Mouse (Mus musculus) MEL (cell line): ENCODE measurements around the gene Adam11. TPM values are rescaled to one million over a fixed set of nuclear protein-coding genes. Genes with fewer than 3 reads are reported as not detected.

Source experiments
- DNase-seq: peaks from one replicate; pipeline ENCODE4 v3.0.0; 2011; ENCODE audit warnings: low read depth, low spot score
- H3K27ac ChIP-seq: 2 replicates; pipeline ENCODE4 v1.5.1; 2012; ENCODE audit warnings: low read depth, mild to moderate bottlenecking, control low read depth, low read length, moderate library complexity; ENCODE audit not compliant: control insufficient read depth
- H3K27me3 ChIP-seq, 2 experiments: fragments of 150-350 bp in 1 of 2; sonication (generic) in 1 of 2; 2 replicates each; pipeline ENCODE4 v1.6.1; 2012; ENCODE audit warnings: low read length in 2 of 2, mild to moderate bottlenecking in 2 of 2, improper control_type of control experiment in 1 of 2, moderate library complexity in 1 of 2; ENCODE audit not compliant: insufficient read depth in 2 of 2, control insufficient read depth in 1 of 2
- H3K36me3 ChIP-seq, 2 experiments: 2 replicates each; pipeline ENCODE4 v1.6.1; 2012 to 2014; ENCODE audit warnings: low read length in 2 of 2, improper control_type of control experiment in 1 of 2, inconsistent platforms in 1 of 2, mild to moderate bottlenecking in 1 of 2; ENCODE audit not compliant: insufficient read depth in 2 of 2, control insufficient read depth in 1 of 2
- H3K4me1 ChIP-seq, 2 experiments: fragments of 150-350 bp in 1 of 2; sonication (generic) in 1 of 2; 2 replicates each; pipeline ENCODE4 v1.6.1; 2012; ENCODE audit warnings: low read length in 2 of 2, improper control_type of control experiment in 1 of 2, mild to moderate bottlenecking in 1 of 2; ENCODE audit not compliant: insufficient read depth in 2 of 2, control insufficient read depth in 1 of 2
- H3K4me3 ChIP-seq, 2 experiments: fragments of 150-350 bp in 1 of 2; sonication (generic) in 1 of 2; 2 replicates each; pipeline ENCODE4 v1.5.1; 2012; ENCODE audit warnings: low read depth in 2 of 2, low read length in 2 of 2, mild to moderate bottlenecking in 2 of 2, moderate library complexity in 2 of 2, control low read depth in 1 of 2, improper control_type of control experiment in 1 of 2; ENCODE audit not compliant: control insufficient read depth in 1 of 2, insufficient read depth in 1 of 2
- H3K79me2 ChIP-seq: 2 replicates; pipeline ENCODE4 v1.6.1; 2012; ENCODE audit warnings: mild to moderate bottlenecking, low read length, moderate library complexity; ENCODE audit not compliant: control insufficient read depth, poor library complexity, insufficient read depth
- H3K9ac ChIP-seq: 2 replicates; pipeline ENCODE4 v1.6.1; 2012; ENCODE audit warnings: low read depth, mild to moderate bottlenecking, control low read depth, low read length, moderate library complexity; ENCODE audit not compliant: control insufficient read depth, poor library complexity, severe bottlenecking
- H3K9me3 ChIP-seq: fragments of 150-350 bp; sonication (generic); replicated peaks from 2 replicates; pipeline ENCODE4 v1.6.1; 2012; ENCODE audit warnings: mild to moderate bottlenecking, low read length, improper control_type of control experiment, moderate library complexity; ENCODE audit not compliant: insufficient read depth
- CTCF ChIP-seq, 3 experiments: IDR thresholded peaks in 2 of 3; conservative IDR thresholded peaks in 1 of 3; 2 replicates each; pipeline ENCODE4 v1.5.1; 2011 to 2012; ENCODE audit warnings: low read length in 3 of 3, low read depth in 2 of 3, mild to moderate bottlenecking in 2 of 3, improper control_type of control experiment in 1 of 3, inconsistent platforms in 1 of 3, mixed read lengths in 1 of 3, moderate library complexity in 1 of 3; ENCODE audit not compliant: control insufficient read depth in 1 of 3, insufficient read depth in 1 of 3, poor library complexity in 1 of 3, severe bottlenecking in 1 of 3
- ELF1 ChIP-seq: IDR thresholded peaks from 2 replicates; pipeline ENCODE4 v1.6.1; 2014; ENCODE audit warnings: low read depth, mild to moderate bottlenecking, inconsistent platforms, low read length, improper control_type of control experiment, moderate library complexity
- EP300 ChIP-seq, 2 experiments: IDR thresholded peaks; 2 replicates each; pipeline ENCODE4 v1.6.1; 2011; ENCODE audit warnings: improper control_type of control experiment in 2 of 2, low read length in 2 of 2, low read depth in 1 of 2, mild to moderate bottlenecking in 1 of 2
- GABPA ChIP-seq: IDR thresholded peaks from 2 replicates; pipeline ENCODE4 v1.6.1; 2012; ENCODE audit warnings: low read depth, mild to moderate bottlenecking, inconsistent platforms, low read length, improper control_type of control experiment, moderate library complexity
- GATA1 ChIP-seq: IDR thresholded peaks from 2 replicates; pipeline ENCODE4 v1.6.1; 2011; ENCODE audit warnings: low read depth, low read length, improper control_type of control experiment
- HCFC1 ChIP-seq: IDR thresholded peaks from 2 replicates; pipeline ENCODE4 v1.6.1; 2012; ENCODE audit warnings: low read depth, mild to moderate bottlenecking, inconsistent platforms, low read length, improper control_type of control experiment, moderate library complexity
- JUND ChIP-seq: IDR thresholded peaks from 2 replicates; pipeline ENCODE4 v1.6.1; 2011; ENCODE audit warnings: low read depth, mild to moderate bottlenecking, improper control_type of control experiment, low read length
- MAZ ChIP-seq: IDR thresholded peaks from 2 replicates; pipeline ENCODE4 v1.6.1; 2012; ENCODE audit warnings: low read depth, mild to moderate bottlenecking, inconsistent platforms, low read length, improper control_type of control experiment
- MEF2A ChIP-seq: IDR thresholded peaks from 2 replicates; pipeline ENCODE4 v1.6.1; 2014; ENCODE audit warnings: low read depth, mild to moderate bottlenecking, inconsistent platforms, low read length, improper control_type of control experiment; ENCODE audit not compliant: poor library complexity, insufficient replicate concordance, severe bottlenecking; ENCODE audit errors: extremely low read depth
- MYC ChIP-seq: IDR thresholded peaks from 2 replicates; pipeline ENCODE4 v1.6.1; 2011; ENCODE audit warnings: low read depth, mild to moderate bottlenecking, low read length, improper control_type of control experiment, moderate library complexity
- NRF1 ChIP-seq: IDR thresholded peaks from 2 replicates; pipeline ENCODE4 v1.6.1; 2014; ENCODE audit warnings: low read depth, mild to moderate bottlenecking, inconsistent platforms, low read length, improper control_type of control experiment, moderate library complexity; ENCODE audit not compliant: poor library complexity, insufficient read depth, severe bottlenecking
- POLR2A ChIP-seq, 2 experiments: IDR thresholded peaks; 2 replicates each; pipeline ENCODE4 v1.6.1; 2011 to 2012; ENCODE audit warnings: low read length in 2 of 2, mild to moderate bottlenecking in 2 of 2, control low read depth in 1 of 2, improper control_type of control experiment in 1 of 2, low read depth in 1 of 2, moderate library complexity in 1 of 2; ENCODE audit not compliant: control insufficient read depth in 1 of 2, insufficient read depth in 1 of 2, poor library complexity in 1 of 2
- POLR2AphosphoS2 ChIP-seq: IDR thresholded peaks from 2 replicates; pipeline ENCODE4 v1.6.1; 2011; ENCODE audit warnings: low read length, improper control_type of control experiment
- POLR2AphosphoS5 ChIP-seq: IDR thresholded peaks from 2 replicates; pipeline ENCODE4 v1.6.1; 2012; ENCODE audit warnings: low read depth, borderline replicate concordance, mild to moderate bottlenecking, inconsistent platforms, low read length, moderate library complexity, mixed read lengths
- RAD21 ChIP-seq: IDR thresholded peaks from 2 replicates; pipeline ENCODE4 v1.6.1; 2011; ENCODE audit warnings: mild to moderate bottlenecking, low read depth, low read length, improper control_type of control experiment
- SMC3 ChIP-seq: IDR thresholded peaks from 2 replicates; pipeline ENCODE4 v1.6.1; 2011; ENCODE audit warnings: low read depth, low read length, improper control_type of control experiment
- TBP ChIP-seq: IDR thresholded peaks from 2 replicates; pipeline ENCODE4 v1.8.0; 2011; ENCODE audit warnings: low read depth, low read length, improper control_type of control experiment
- TCF12 ChIP-seq: IDR thresholded peaks from 2 replicates; pipeline ENCODE4 v1.6.1; 2014; ENCODE audit warnings: low read depth, mild to moderate bottlenecking, inconsistent platforms, low read length, improper control_type of control experiment, moderate library complexity
- ZC3H11A ChIP-seq: IDR thresholded peaks from 2 replicates; pipeline ENCODE4 v1.6.1; 2012; ENCODE audit warnings: low read depth, mild to moderate bottlenecking, inconsistent platforms, low read length, improper control_type of control experiment
- polyA plus RNA-seq, 2 experiments: library from polyadenylated mRNA; stranded (reverse) in 1 of 2; unstranded in 1 of 2; fragments of >175 nt in 1 of 2; fragments of >200 nt in 1 of 2; gene quantifications; 2 replicates each; pipeline versions ENCODE4 v1.2.1 to v1.2.4; 2012; ENCODE audit warnings: low replicate concordance in 2 of 2, low read depth in 1 of 2; ENCODE audit not compliant: insufficient read length in 2 of 2, insufficient read depth in 1 of 2, missing spikeins in 1 of 2
- total RNA-seq: library from RNA; depleted of rRNA; stranded (reverse); fragments of 300-350 nt; gene quantifications from 2 replicates; pipeline ENCODE4 v1.2.3, GENCODE M21; 2012

Adam11 gene
- total and polyA plus RNA-seq, 3 experiments, result 0.08 to 0.36 TPM; not detected in 1

DNA sequence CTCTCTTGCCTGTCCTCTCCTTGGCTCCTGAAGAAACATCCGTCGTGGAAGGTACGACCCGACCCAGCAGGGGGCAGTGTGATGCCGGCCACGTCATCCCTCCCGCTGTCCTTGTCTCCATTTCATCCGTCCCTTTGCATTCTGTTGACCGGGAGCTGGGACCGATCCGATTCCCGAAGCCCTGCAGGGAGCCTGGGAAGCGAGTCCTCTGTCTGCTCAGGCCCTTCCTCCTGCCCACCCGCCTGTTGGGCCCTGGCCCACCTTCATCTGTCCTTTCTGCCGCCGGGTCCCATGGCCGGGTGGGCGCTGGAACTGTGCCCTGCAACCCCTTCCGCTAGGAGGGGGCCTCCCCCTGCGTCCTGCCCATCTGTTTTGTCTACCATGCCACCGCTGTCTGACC is 16.4 kb downstream of the Adam11 start:
- H3K9ac ChIP-seq, result no peak overlapping the region
- TF ChIP-seq RAD21, result peak; percentile 19
- no peak for TF ChIP-seq POLR2AphosphoS2
- TF ChIP-seq SMC3, result 0 out of 2 replicates have a peak, but pooled peaks have one; percentile 20
- no peak for TF ChIP-seq GABPA
- TF ChIP-seq CTCF (IDR thresholded peaks at IDR 0.05 in 2 of 3, conservative IDR thresholded peaks at IDR 0.05 in 1 of 3; ENCODE audit: control insufficient read depth in 1 of 3, insufficient read depth in 1 of 3, low read depth in 2 of 3, low read length in 3 of 3, poor library complexity in 1 of 3, severe bottlenecking in 1 of 3), result peak; percentile 30 to 78 (median 46)
- TF ChIP-seq EP300 (IDR thresholded peaks at IDR 0.05; ENCODE audit: low read depth in 1 of 2, low read length in 2 of 2), result no peak
- TF ChIP-seq, all 39 proteins: peak for 3
- Histone ChIP-seq H3K79me2 (no peaks in the 10 kb centered on the region), H3K27me3 (peaks cover 3 to 5% of the 10 kb centered on the region in 2 experiments; a peak in 2 of 4 replicates), H3K9me3 (no peaks in the 10 kb centered on the region), H3K27ac (no peak overlapping the region), H3K36me3 (no peaks in the 10 kb centered on the region), H3K4me3 (no peak overlapping the region), H3K4me1 (peaks cover 0 to 17% of the 10 kb centered on the region in 2 experiments; a peak in 2 of 4 replicates)
- DNase-seq, result peak; percentile 26

DNA sequence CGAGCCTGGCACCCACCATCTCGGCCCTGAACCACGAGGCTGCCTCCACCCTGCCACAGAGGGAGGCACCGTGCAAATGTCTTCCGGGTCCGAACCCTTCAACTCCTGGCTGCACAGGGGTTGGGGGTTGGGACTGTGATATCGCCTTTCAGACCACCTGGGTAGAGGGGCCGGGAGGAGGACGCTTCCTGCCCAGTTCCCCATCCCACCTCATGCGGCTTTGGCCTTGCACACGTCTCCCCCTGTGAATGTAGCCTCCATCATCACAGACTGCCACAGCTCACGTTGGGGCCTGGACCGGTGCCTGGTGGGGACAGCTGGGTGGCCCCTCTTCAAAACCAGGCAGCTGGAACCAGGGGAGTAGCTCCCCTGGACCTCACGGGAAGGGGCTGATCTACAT is 16.9 kb downstream of the Adam11 start:
- no peak for DNase-seq
- Histone ChIP-seq H3K9me3 (no peaks in the 10 kb centered on the region), H3K27me3 (peaks cover 6 to 7% of the 10 kb centered on the region in 2 experiments), H3K9ac (no peak overlapping the region), H3K79me2 (no peaks in the 10 kb centered on the region), H3K4me1 (peaks cover 0 to 17% of the 10 kb centered on the region in 2 experiments; a peak in 2 of 4 replicates), H3K27ac (no peak overlapping the region), H3K4me3 (no peak overlapping the region), H3K36me3 (no peaks in the 10 kb centered on the region)
- TF ChIP-seq MYC, result no peak
- TF ChIP-seq GATA1, result no peak
- no peak for TF ChIP-seq ELF1
- TF ChIP-seq TBP, result no peak
- TF ChIP-seq POLR2A (IDR thresholded peaks at IDR 0.05; ENCODE audit: control insufficient read depth in 1 of 2, insufficient read depth in 1 of 2, low read depth in 1 of 2, low read length in 2 of 2, poor library complexity in 1 of 2), result no peak
- TF ChIP-seq HCFC1, result no peak

DNA sequence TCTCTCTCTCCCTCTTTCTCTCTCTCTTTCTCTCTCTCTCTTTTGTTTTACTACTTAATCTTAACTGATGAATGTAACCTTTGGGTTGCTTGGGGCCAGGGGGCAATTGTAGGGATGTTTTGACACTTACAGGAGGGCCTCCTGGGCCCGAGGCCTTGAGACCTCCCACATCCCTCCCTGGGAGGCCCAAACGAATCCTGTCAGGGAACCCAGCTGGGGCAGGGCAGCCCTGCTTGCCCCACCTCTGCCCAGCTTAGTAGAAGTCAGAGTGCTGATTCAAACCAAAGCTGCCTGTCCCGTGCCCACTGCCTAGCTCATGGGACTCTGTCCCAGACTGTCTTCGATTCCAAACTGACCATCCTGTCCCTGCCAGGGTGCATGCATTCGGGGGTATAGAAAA is 17.4 kb downstream of the Adam11 start:
- Histone ChIP-seq H3K9me3 (no peaks in the 10 kb centered on the region), H3K79me2 (no peaks in the 10 kb centered on the region), H3K4me1 (peaks cover 0 to 17% of the 10 kb centered on the region in 2 experiments; a peak in 2 of 4 replicates), H3K27ac (no peak overlapping the region), H3K27me3 (peaks cover 6 to 10% of the 10 kb centered on the region in 2 experiments), H3K36me3 (no peaks in the 10 kb centered on the region), H3K4me3 (no peak overlapping the region), H3K9ac (no peak overlapping the region)
- no peak for DNase-seq
- TF ChIP-seq TCF12 (no peak), ZC3H11A (no peak), NRF1 (no peak), GATA1 (no peak), MEF2A (no peak), POLR2AphosphoS5 (no peak), MAZ (no peak), JUND (no peak), SMC3 (no peak), GABPA (no peak)
